Mouse (Mus musculus): ENCODE results near the gene Appl1. TPM values are rescaled to one million over a fixed set of nuclear protein-coding genes. Genes with fewer than 3 reads are reported as not detected.
"Not testable (repeated sequence)": the region's sequence is repeated elsewhere in the genome, so short reads cannot be mapped to it uniquely, and the experiment has no call there.

The Appl1 gene
- polyA plus RNA-seq, 1 experiment, result 0.01 TPM

DNA sequence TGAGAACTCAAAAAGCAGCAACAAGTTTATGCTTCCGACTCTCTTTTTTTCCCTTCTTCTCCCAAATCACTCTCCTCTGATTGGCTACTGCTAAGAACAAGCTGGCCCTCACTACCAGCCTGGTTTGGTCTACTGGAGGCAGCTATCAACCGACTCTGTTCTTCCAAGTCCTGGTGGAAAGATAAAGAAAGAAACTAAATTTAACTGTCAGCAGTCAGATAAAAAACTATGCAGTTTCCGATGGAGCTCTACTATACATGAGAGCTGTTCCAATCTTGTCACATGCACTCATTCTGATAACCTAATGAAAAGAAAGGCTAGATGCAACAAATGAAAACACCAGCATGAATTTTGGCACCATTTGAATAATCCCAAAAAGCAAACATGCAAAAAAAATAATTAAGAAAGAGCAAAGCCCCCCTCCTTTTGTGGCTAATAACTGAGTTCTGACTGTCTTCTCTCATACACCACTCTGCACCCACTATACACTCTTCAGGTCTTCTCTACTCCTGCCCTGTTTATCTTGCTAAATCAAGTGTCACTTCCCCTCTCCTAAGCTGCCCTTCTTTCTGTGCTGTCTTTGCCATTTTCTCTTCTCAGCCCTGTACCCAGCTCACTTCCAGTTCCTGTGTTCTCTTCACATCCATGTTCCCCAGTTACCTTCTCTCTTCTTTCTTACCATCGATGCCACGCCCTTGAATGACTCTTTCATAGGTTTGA lies 47.2 kb downstream of the Appl1 start:
- H3K4me3 ChIP-seq (replicated peaks), result no peak overlapping the region
- no peaks in the 10 kb centered on the region for H3K9me3 ChIP-seq (ENCODE audit: control insufficient read depth, low read length)
- TF ChIP-seq GATA1 (IDR thresholded peaks at IDR 0.05; ENCODE audit: low read length) (no peak), TAL1 (IDR thresholded peaks at IDR 0.05; ENCODE audit: low read length) (no peak)
- peaks cover 3% of the 10 kb centered on the region; the same call in 1 of the 2 replicates for H3K36me3 ChIP-seq (ENCODE audit: control insufficient read depth)
- no peaks in the 10 kb centered on the region for H3K4me1 ChIP-seq (ENCODE audit: control insufficient read depth)
- H3K27me3 ChIP-seq (ENCODE audit: control insufficient read depth), result no peaks in the 10 kb centered on the region

DNA sequence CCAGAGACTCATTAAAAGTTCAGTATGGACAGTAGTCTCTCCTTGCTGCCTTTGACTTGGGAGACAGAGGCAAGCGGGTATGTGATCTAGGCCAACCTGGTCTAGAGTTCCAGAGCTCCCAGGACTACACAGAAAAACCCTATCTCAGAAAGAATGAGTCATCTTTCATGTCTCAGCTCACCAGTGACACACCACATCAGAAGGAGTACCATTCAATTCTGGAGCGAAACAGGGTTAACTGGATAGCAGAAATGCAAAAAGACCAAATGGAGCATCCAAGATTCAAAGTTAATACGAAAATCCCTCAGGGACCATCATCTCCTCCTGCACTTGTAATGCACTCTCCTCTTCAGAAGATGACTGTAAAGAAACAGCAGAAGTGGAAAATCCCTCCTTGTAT lies 51.7 kb downstream of the Appl1 start:
- Histone ChIP-seq H3K27me3 (ENCODE audit: control insufficient read depth) (no peaks in the 10 kb centered on the region), H3K9me3 (ENCODE audit: control insufficient read depth, low read length) (no peaks in the 10 kb centered on the region), H3K4me1 (ENCODE audit: control insufficient read depth) (no peaks in the 10 kb centered on the region), H3K36me3 (ENCODE audit: control insufficient read depth) (no peaks in the 10 kb centered on the region), H3K4me3 (replicated peaks) (no peak overlapping the region)
- TF ChIP-seq TAL1 (IDR thresholded peaks at IDR 0.05; ENCODE audit: low read length) (no peak), GATA1 (IDR thresholded peaks at IDR 0.05; ENCODE audit: low read length) (no peak)

- Histone ChIP-seq H3K4me3 (replicated peaks) (no peak overlapping the region), H3K9me3 (ENCODE audit: control insufficient read depth, low read length) (no peaks in the 10 kb centered on the region), H3K27me3 (ENCODE audit: control insufficient read depth) (no peaks in the 10 kb centered on the region), H3K4me1 (ENCODE audit: control insufficient read depth) (no peaks in the 10 kb centered on the region), H3K36me3 (ENCODE audit: control insufficient read depth) (no peaks in the 10 kb centered on the region)
- TF ChIP-seq TAL1 (IDR thresholded peaks at IDR 0.05; ENCODE audit: low read length), result no peak
- no peak for TF ChIP-seq GATA1 (IDR thresholded peaks at IDR 0.05; ENCODE audit: low read length)
These were observed 57.3 kb downstream of the Appl1 start for GRCm38 (mm10) chr14:26913681-26914268.

GRCm38 (mm10) chr14:26911826-26912225 lies 59.2 kb downstream of the Appl1 start:
- no peak overlapping the region for H3K4me3 ChIP-seq (replicated peaks)
- no peaks in the 10 kb centered on the region for H3K27me3 ChIP-seq (ENCODE audit: control insufficient read depth)
- no peak for TF ChIP-seq TAL1 (IDR thresholded peaks at IDR 0.05; ENCODE audit: low read length)
- TF ChIP-seq GATA1 (IDR thresholded peaks at IDR 0.05; ENCODE audit: low read length), result no peak
- no peaks in the 10 kb centered on the region for H3K4me1 ChIP-seq (ENCODE audit: control insufficient read depth)
- H3K9me3 ChIP-seq (ENCODE audit: control insufficient read depth, low read length), result no peaks in the 10 kb centered on the region
- H3K36me3 ChIP-seq (ENCODE audit: control insufficient read depth), result no peaks in the 10 kb centered on the region

GRCm38 (mm10) chr14:26911201-26911600 lies 59.8 kb downstream of the Appl1 start:
- H3K4me3 ChIP-seq (replicated peaks), result no peak overlapping the region
- no peaks in the 10 kb centered on the region for H3K36me3 ChIP-seq (ENCODE audit: control insufficient read depth)
- H3K9me3 ChIP-seq (ENCODE audit: control insufficient read depth, low read length), result no peaks in the 10 kb centered on the region
- TF ChIP-seq TAL1 (IDR thresholded peaks at IDR 0.05; ENCODE audit: low read length), result no peak
- TF ChIP-seq GATA1 (IDR thresholded peaks at IDR 0.05; ENCODE audit: low read length), result no peak
- no peaks in the 10 kb centered on the region for H3K4me1 ChIP-seq (ENCODE audit: control insufficient read depth)
- no peaks in the 10 kb centered on the region for H3K27me3 ChIP-seq (ENCODE audit: control insufficient read depth)

GRCm38 (mm10) chr14:26910461-26910860 lies 60.6 kb downstream of the Appl1 start:
- H3K36me3 ChIP-seq (ENCODE audit: control insufficient read depth); H3K4me3 ChIP-seq (replicated peaks); H3K27me3 ChIP-seq (ENCODE audit: control insufficient read depth); H3K4me1 ChIP-seq (ENCODE audit: control insufficient read depth); H3K9me3 ChIP-seq (ENCODE audit: control insufficient read depth, low read length): not testable (repeated sequence)

- H3K9me3 ChIP-seq (ENCODE audit: control insufficient read depth, low read length), result no peaks in the 10 kb centered on the region
- H3K4me1 ChIP-seq (ENCODE audit: control insufficient read depth), result no peaks in the 10 kb centered on the region
- TF ChIP-seq TAL1 (IDR thresholded peaks at IDR 0.05; ENCODE audit: low read length) (no peak), GATA1 (IDR thresholded peaks at IDR 0.05; ENCODE audit: low read length) (no peak)
- no peaks in the 10 kb centered on the region for H3K36me3 ChIP-seq (ENCODE audit: control insufficient read depth)
- H3K27me3 ChIP-seq (ENCODE audit: control insufficient read depth), result no peaks in the 10 kb centered on the region
- H3K4me3 ChIP-seq (replicated peaks), result no peak overlapping the region
These were observed 63.6 kb downstream of the Appl1 start for GRCm38 (mm10) chr14:26907401-26907800.

DNA sequence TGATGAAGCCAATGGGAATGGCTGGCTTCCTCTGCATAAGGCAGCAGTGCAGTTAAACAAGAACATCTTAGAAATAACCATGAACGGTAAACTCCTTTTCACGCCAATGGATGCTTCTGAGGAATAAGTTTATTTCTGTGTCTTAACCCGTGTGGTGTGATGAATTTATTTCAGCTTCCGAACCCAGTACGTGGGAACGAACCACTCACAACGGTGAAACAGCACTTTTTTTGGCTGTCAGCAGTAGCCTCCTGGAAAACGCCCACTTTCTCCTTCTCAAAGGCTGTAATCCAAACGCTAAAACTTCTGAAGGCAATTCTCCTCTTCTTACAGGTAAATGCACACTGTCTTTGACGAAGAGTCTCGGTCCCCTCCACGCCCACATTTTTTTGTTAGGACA lies 70.1 kb downstream of the Appl1 start:
- Histone ChIP-seq H3K36me3 (ENCODE audit: control insufficient read depth) (no peaks in the 10 kb centered on the region), H3K4me3 (replicated peaks) (no peak overlapping the region), H3K4me1 (ENCODE audit: control insufficient read depth) (no peaks in the 10 kb centered on the region), H3K27me3 (ENCODE audit: control insufficient read depth) (no peaks in the 10 kb centered on the region), H3K9me3 (ENCODE audit: control insufficient read depth, low read length) (no peaks in the 10 kb centered on the region)
- TF ChIP-seq GATA1 (IDR thresholded peaks at IDR 0.05; ENCODE audit: low read length), result no peak
- TF ChIP-seq TAL1 (IDR thresholded peaks at IDR 0.05; ENCODE audit: low read length), result no peak

DNA sequence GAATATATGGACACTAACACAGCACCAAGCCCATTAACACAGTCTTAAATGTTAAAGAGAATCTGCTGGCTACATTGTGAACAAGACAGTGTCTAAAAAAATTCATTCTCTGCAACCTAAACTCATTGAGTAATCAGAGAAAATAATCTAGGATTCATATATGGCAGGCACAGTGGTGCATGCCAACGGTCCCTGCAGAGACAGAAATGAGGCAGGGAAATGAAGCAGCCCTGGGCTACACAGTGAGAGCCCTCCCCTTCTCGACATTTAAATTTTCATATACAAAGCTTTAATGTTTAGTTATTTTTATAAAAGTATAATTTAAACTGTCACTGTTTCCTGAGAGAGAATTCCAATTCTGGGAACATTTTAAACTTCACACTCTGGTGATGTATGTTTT lies 71.5 kb downstream of the Appl1 start:
- Histone ChIP-seq H3K4me1 (ENCODE audit: control insufficient read depth) (no peaks in the 10 kb centered on the region), H3K36me3 (ENCODE audit: control insufficient read depth) (no peaks in the 10 kb centered on the region), H3K27me3 (ENCODE audit: control insufficient read depth) (no peaks in the 10 kb centered on the region), H3K9me3 (ENCODE audit: control insufficient read depth, low read length) (no peaks in the 10 kb centered on the region), H3K4me3 (replicated peaks) (no peak overlapping the region)
- no peak for TF ChIP-seq TAL1 (IDR thresholded peaks at IDR 0.05; ENCODE audit: low read length)

GRCm38 (mm10) chr14:26894392-26894791 lies 76.6 kb downstream of the Appl1 start, which contains the start of gene Asb14:
TSS of gene Asb14 (plus strand) at chr14:26894557.
- TF ChIP-seq GATA1 (IDR thresholded peaks at IDR 0.05; ENCODE audit: low read length) (no peak), TAL1 (IDR thresholded peaks at IDR 0.05; ENCODE audit: low read length) (no peak)
- Histone ChIP-seq H3K36me3 (ENCODE audit: control insufficient read depth) (no peaks in the 10 kb centered on the region), H3K4me1 (ENCODE audit: control insufficient read depth) (no peaks in the 10 kb centered on the region), H3K27me3 (ENCODE audit: control insufficient read depth) (no peaks in the 10 kb centered on the region), H3K4me3 (replicated peaks) (no peak within 1 kb of the TSS), H3K9me3 (ENCODE audit: control insufficient read depth, low read length) (no peaks in the 10 kb centered on the region)

All from erythroblast, embryonic 14.5 days (primary cell).